Mouse (Mus musculus): ENCODE data around the gene Klb.

DNA sequence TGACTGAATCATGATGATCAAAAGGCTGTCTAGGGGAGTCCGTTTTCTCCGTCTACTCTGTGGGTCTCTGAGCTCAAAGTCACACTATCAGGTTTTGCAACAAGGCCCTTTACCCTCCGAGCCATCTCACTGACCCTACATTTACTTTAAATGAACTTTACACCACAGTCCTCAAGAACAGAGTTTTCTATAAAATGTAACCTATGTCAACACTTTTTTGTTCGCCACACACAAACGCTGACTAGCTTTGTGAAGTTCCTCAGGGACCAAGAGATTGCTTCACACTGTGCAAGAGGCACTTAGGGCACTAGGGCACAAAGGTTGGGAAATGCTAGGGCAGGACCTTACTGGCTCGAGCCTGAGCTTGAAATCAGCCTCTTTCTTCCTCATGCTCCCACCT, 8.7 kb downstream of the Klb start:
- TF ChIP-seq TAL1 (IDR thresholded peaks at IDR 0.05; ENCODE audit: low read length): no peak
- no peak for TF ChIP-seq GATA1 (IDR thresholded peaks at IDR 0.05; ENCODE audit: low read length)

All from erythroblast, embryonic 14.5 days (primary cell).